Mouse (Mus musculus) cerebellum, postnatal 14 days (tissue): ENCODE results near the gene Fam162a.
"Not testable (repeated sequence)": the region's sequence is repeated elsewhere in the genome, so short reads cannot be mapped to it uniquely, and the experiment has no call there.

Experiments
- DNase-seq, 2 experiments: peaks; one replicate each; pipeline ENCODE4 v3.0.0; 2021; ENCODE audit warnings: mixed read lengths in 2 of 2

Fam162a gene

GRCm38 (mm10) chr16:36071450-36072379 lies at the start of gene Fam162a, which contains the start of gene Ccdc58:
Gene Fam162a (minus strand): TSS chr16:36071594.
Gene Ccdc58 (plus strand): TSS chr16:36071685.
- peak; percentile 96 to 97 for DNase-seq

GRCm38 (mm10) chr16:36115751-36116150 lies 44.4 kb upstream of the Fam162a start:
- not testable (repeated sequence) for DNase-seq

- peak in 1 of 2 experiments; percentile 9 for DNase-seq
Measured at GRCm38 (mm10) chr16:36111486-36111885, 40.1 kb upstream of the Fam162a start.

- no peak for DNase-seq
Measured at GRCm38 (mm10) chr16:36102211-36102610, 30.8 kb upstream of the Fam162a start.

GRCm38 (mm10) chr16:36101526-36101925 lies 30.1 kb upstream of the Fam162a start:
- no peak for DNase-seq

GRCm38 (mm10) chr16:36097813-36098499 lies 26.6 kb upstream of the Fam162a start:
- not testable (repeated sequence) for DNase-seq

GRCm38 (mm10) chr16:36094079-36094478 lies 22.7 kb upstream of the Fam162a start:
- no peak for DNase-seq

GRCm38 (mm10) chr16:36090785-36091509 lies 19.6 kb upstream of the Fam162a start:
- DNase-seq: no peak

GRCm38 (mm10) chr16:36089850-36090616 lies 18.6 kb upstream of the Fam162a start:
- no peak for DNase-seq

- no peak for DNase-seq
Measured at GRCm38 (mm10) chr16:36089065-36089464, 17.7 kb upstream of the Fam162a start.

GRCm38 (mm10) chr16:36087846-36088245 lies 16.5 kb upstream of the Fam162a start:
- no peak for DNase-seq

- no peak for DNase-seq
Measured at GRCm38 (mm10) chr16:36079916-36080315, 8.5 kb upstream of the Fam162a start.

GRCm38 (mm10) chr16:36074772-36075171 lies 3.4 kb upstream of the Fam162a start:
- no peak for DNase-seq

GRCm38 (mm10) chr16:36072410-36073011 lies 1.1 kb upstream of the Fam162a start:
- DNase-seq: no peak

GRCm38 (mm10) chr16:36071071-36071449 lies 334 bp downstream of the Fam162a start:
- no peak for DNase-seq

- DNase-seq: no peak
Measured at GRCm38 (mm10) chr16:36069819-36070575, 1.4 kb downstream of the Fam162a start.

- DNase-seq: no peak
Measured at GRCm38 (mm10) chr16:36068356-36068755, 3.0 kb downstream of the Fam162a start.

GRCm38 (mm10) chr16:36067694-36068093 lies 3.7 kb downstream of the Fam162a start:
- no peak for DNase-seq

- no peak for DNase-seq
Measured at GRCm38 (mm10) chr16:36064904-36065303, 6.5 kb downstream of the Fam162a start.

GRCm38 (mm10) chr16:36063315-36063714 lies 8.1 kb downstream of the Fam162a start:
- DNase-seq: peak; percentile 30 to 43

GRCm38 (mm10) chr16:36062534-36062933 lies 8.9 kb downstream of the Fam162a start:
- DNase-seq: not testable (repeated sequence)
